Mouse (Mus musculus) MN1 (cell line): ENCODE data around the gene Hrasls5.

Experiments used
- DNase-seq: peaks from one replicate; pipeline ENCODE4 v3.0.0-alpha.2; 2016; ENCODE audit warnings: low spot score

Gene Hrasls5

DNA sequence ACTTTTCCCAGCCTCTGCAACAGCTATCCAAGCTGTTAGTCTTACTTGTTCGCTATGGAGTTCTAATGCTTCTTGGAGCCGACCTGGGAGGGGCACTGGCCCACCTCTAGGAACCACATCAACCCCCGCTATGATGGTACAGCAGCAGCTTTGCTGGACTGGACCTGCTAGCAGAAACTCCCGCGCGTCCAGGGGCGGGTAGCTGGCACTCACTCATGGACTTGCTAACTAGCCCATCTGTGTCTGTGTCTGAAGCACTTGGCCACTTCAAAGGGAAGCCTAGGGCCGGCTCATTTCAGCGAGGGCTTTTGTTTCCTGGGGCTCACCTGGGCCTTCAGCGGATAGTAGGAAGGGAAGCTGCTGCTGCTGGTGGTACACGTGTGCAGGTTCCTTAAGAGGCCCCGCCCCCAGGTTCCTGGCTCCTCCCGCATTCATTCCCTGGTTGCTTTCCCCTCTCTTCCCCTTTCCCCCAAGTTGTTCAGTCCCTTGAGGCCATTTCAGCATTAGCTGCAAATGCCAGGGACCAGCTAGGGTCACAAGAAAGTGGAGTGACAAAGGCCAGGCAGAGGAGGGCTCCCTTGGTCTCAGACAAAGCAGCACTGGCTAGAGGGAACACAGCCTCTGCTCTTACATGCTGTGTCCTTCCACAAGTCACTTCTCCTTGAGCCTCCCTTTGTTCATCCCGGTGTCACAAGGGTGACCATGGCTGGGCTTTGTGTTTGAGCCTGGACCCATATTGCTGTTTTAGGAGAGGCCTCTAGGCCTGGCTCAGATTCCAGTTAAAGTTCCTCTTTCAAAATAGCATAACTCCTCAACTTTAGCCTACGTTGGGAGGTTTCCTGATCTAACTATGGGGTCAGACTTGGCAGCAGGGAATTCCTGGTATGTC lies 5.3 kb upstream of the Hrasls5 start, which contains the start of gene Lgals12:
TSS of gene Lgals12 (minus strand) at position 393 of the 889 bp plus-strand sequence.
- DNase-seq = no peak

DNA sequence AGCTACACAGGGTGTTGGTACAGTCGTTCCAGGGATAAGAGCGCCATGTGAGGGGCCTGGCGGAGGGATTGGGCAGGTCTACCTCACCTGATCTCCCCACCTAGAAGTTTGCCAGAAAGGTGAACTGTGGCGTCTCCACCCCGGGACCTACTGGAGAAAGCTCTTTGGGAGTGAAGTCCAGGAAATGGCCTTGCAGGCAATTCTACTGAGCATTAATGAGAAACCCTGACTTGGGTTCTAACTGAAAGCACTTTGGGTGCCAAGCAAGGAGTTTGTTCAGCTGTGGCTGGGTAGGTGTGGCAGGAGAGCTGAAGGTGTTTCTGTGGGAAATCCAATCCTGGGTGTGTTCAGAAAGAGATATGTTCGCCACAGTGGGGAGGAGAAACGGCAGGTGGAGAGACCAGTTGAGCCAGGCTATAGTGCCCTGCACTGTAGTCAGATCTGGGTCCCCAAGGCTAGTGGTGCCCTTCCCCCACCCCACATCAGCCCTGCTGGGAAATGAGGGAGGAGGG lies 4.6 kb upstream of the Hrasls5 start:
- DNase-seq = no peak

DNA sequence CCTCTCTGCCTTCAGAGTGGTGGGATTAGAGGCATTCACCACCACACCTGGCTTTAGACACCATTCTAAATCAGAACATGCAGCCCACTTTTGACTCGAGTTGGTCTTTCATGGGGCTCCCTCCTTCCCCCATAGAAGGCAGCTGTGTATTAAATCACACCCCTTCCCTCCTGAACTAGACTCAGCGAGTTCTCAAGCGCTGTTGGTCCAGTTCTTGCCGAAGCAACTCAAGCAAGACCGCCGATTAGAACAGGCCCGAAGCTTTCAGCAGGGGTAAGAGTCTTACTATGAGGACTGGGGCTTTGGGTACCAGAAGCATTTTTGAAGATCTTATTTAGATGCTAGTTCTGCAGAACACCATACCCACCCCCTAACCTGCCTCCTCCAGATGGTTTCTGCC lies 810 bp downstream of the Hrasls5 start:
- DNase-seq = no peak

- DNase-seq = no peak
Observed at GRCm38 (mm10) chr19:7616231-7616930, 4.0 kb downstream of the Hrasls5 start.

GRCm38 (mm10) chr19:7617085-7617484 lies 4.7 kb downstream of the Hrasls5 start:
- no peak for DNase-seq

GRCm38 (mm10) chr19:7617696-7618095 lies 5.4 kb downstream of the Hrasls5 start:
- peak; percentile 49 for DNase-seq

DNA sequence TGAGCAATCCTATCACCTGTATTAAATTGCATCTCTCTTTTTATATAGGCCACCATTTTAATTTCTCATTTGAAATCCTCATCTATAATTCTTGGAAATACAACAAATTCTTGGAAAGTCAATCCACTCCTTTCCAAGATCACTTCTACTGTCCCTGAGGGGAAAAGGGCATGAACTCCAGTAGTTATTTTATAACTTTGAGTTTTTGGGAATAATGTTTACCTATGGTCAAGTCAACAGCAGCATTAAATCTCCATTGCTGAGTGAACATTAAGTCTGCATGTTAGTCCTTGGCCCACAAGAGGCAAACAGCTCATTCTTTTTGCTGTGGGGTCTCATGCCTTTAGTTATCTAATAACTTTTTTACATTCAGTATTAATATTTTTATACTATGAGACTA lies 20.7 kb downstream of the Hrasls5 start:
- no peak for DNase-seq

DNA sequence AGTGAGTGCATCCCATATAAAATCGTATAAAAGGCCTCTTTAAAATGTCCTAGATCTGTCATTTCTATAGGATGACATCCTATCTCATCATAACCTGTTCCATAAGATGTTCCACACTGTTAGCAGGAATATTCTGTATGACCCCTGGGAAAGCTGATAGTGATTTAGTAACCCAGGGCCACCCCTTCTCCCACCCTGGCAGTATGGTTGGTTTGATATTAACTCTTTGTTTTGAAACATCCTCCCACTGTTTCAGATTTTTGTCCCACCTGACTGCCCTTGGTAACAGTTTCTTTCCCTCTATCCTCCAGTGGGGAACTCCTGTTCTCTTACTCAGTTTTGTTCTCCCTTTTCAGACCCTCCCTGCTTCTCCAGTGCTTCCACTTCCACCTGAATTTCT lies 21.4 kb downstream of the Hrasls5 start:
- DNase-seq = no peak

GRCm38 (mm10) chr19:7648913-7649666 lies 36.7 kb downstream of the Hrasls5 start:
- no peak for DNase-seq

DNA sequence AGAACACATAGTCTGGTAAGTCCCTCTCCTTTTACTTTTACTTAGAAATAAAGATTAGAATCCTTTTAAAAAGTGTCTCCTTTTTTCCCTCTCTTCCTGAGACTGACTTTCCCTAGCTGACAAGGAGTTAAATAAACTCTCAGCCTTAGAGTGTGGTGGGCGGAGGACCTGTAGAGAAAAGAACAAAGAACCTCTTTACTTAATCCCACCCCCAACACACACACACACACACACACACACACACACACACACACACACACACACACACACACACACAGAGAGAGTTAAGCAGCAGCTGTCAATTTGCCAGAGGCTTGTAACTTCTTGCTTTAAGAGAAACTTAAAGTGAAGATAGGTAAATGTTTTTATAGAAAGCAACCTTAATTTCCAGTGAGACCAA lies 59.7 kb downstream of the Hrasls5 start:
- no peak for DNase-seq

- no peak for DNase-seq
Observed at GRCm38 (mm10) chr19:7687988-7688387, 75.6 kb downstream of the Hrasls5 start.
